Mouse (Mus musculus) cerebellum, adult 11-12 months (tissue): ENCODE measurements around the gene Gadd45b.

Experiments used
- DNase-seq: peaks from one replicate; pipeline ENCODE4 v3.0.0; 2022

Gadd45b gene

GRCm38 (mm10) chr10:80936135-80936809, 6.4 kb downstream of the Gadd45b start:
- DNase-seq = peak; percentile 71

GRCm38 (mm10) chr10:80936810-80937164, 6.9 kb downstream of the Gadd45b start:
- no peak for DNase-seq

- no peak for DNase-seq
Observed at GRCm38 (mm10) chr10:80937646-80938045, 7.8 kb downstream of the Gadd45b start.

- no peak for DNase-seq
Observed at GRCm38 (mm10) chr10:80938831-80939550, 9.1 kb downstream of the Gadd45b start.

GRCm38 (mm10) chr10:80939671-80940070, 9.8 kb downstream of the Gadd45b start:
- DNase-seq = peak; percentile 79

- DNase-seq = no peak
Observed at GRCm38 (mm10) chr10:80940320-80940987, 10.6 kb downstream of the Gadd45b start.

- no peak for DNase-seq
Observed at GRCm38 (mm10) chr10:80940988-80941347, 11.1 kb downstream of the Gadd45b start.

GRCm38 (mm10) chr10:80942919-80943318, 13.0 kb downstream of the Gadd45b start:
- no peak for DNase-seq

GRCm38 (mm10) chr10:80943701-80944100, 13.8 kb downstream of the Gadd45b start:
- no peak for DNase-seq

GRCm38 (mm10) chr10:80944231-80944630, 14.4 kb downstream of the Gadd45b start:
- no peak for DNase-seq

- DNase-seq = no peak
Observed at GRCm38 (mm10) chr10:80946684-80947437, 17.0 kb downstream of the Gadd45b start.

GRCm38 (mm10) chr10:80947802-80948201, 17.9 kb downstream of the Gadd45b start:
- DNase-seq = no peak

GRCm38 (mm10) chr10:80948570-80948969, 18.7 kb downstream of the Gadd45b start:
- DNase-seq = no peak

- no peak for DNase-seq
Observed at GRCm38 (mm10) chr10:80949081-80949480, 19.2 kb downstream of the Gadd45b start.

GRCm38 (mm10) chr10:80950314-80950713, 20.4 kb downstream of the Gadd45b start:
- no peak for DNase-seq

- DNase-seq = no peak
Observed at GRCm38 (mm10) chr10:80951761-80952390, 22.0 kb downstream of the Gadd45b start.

- DNase-seq = no peak
Observed at GRCm38 (mm10) chr10:80952449-80952848, 22.6 kb downstream of the Gadd45b start.

- DNase-seq = no peak
Observed at GRCm38 (mm10) chr10:80954415-80954814, 24.5 kb downstream of the Gadd45b start.

GRCm38 (mm10) chr10:80954843-80955242, 25.0 kb downstream of the Gadd45b start:
- no peak for DNase-seq

- peak; percentile 68 for DNase-seq
Observed at GRCm38 (mm10) chr10:80955536-80955935, 25.7 kb downstream of the Gadd45b start.

- no peak for DNase-seq
Observed at GRCm38 (mm10) chr10:80956385-80956784, 26.5 kb downstream of the Gadd45b start.

- DNase-seq = no peak
Observed at GRCm38 (mm10) chr10:80956901-80957300, 27.0 kb downstream of the Gadd45b start.

GRCm38 (mm10) chr10:80957791-80958190, 27.9 kb downstream of the Gadd45b start:
- no peak for DNase-seq
